Comparison of ENCODE assay signal across 10 mouse cellular contexts in genomic region chr7:144684467-144684866, GRCm38 (mm10).
A peak's percentile ranks its signal among the peaks of the same experiment; 100 is the strongest.
DNase-seq lines count a peak whose midpoint lies in the region; ATAC-seq and TF ChIP-seq lines count a peak whose summit lies in the region.
"Had no signal": no experiment of that assay in that cellular context is flagged by ENCODE, and none has a peak within 500 bp of the region (broad histone marks: within the 10 kb centered on the region; RNA-seq: fewer than 3 reads in every experiment).

No protein-coding gene starts in this region.

- peak overlapping the region; percentile 28; the same call in 1 of the 2 replicates for H3K27ac ChIP-seq in midbrain, embryonic 10.5 days (replicated peaks)
- no peak overlapping the region for H3K27ac ChIP-seq in midbrain, embryonic 16.5 days (ENCODE audit: low read length)
- H3K27ac ChIP-seq in forebrain, embryonic 14.5 days (ENCODE audit: low read depth, low read length) = no peak overlapping the region
- H3K27ac ChIP-seq in midbrain, postnatal 0 days (ENCODE audit: low read depth, low read length) = no peak overlapping the region
- H3K27ac ChIP-seq: limb, embryonic 13.5 days; neural tube, embryonic 12.5 days had no signal

- intact Hi-C loops in left cerebral cortex, postnatal 25 days (cut with DNase I) = no loop called here

- peaks cover 24% of the 10 kb centered on the region for H3K4me1 ChIP-seq in midbrain, embryonic 10.5 days
- no peaks in the 10 kb centered on the region for H3K4me1 ChIP-seq in midbrain, embryonic 16.5 days (ENCODE audit: control insufficient read depth, insufficient read depth, low read length)
- peaks cover 7% of the 10 kb centered on the region; the same call in 1 of the 2 replicates for H3K4me1 ChIP-seq in forebrain, embryonic 14.5 days (ENCODE audit: control insufficient read depth, insufficient read depth, low read length)
- H3K4me1 ChIP-seq in midbrain, postnatal 0 days (ENCODE audit: insufficient read depth, low read length) = 0 out of 2 replicates have a peak, but pooled peaks cover 3% of the 10 kb centered on the region
- H3K4me1 ChIP-seq: neural tube, embryonic 12.5 days had no signal

- H3K4me2 ChIP-seq in midbrain, embryonic 16.5 days (ENCODE audit: low read length) = no peak overlapping the region
- no peak overlapping the region for H3K4me2 ChIP-seq in forebrain, embryonic 14.5 days (ENCODE audit: low read length)
- H3K4me2 ChIP-seq in midbrain, postnatal 0 days (ENCODE audit: low read depth, low read length, poor library complexity, severe bottlenecking) = no peak overlapping the region
- H3K4me2 ChIP-seq: limb, embryonic 13.5 days; neural tube, embryonic 12.5 days had no signal

- peaks cover 6% of the 10 kb centered on the region; the same call in 1 of the 2 replicates for H3K9me3 ChIP-seq in midbrain, embryonic 10.5 days (replicated peaks)
- H3K9me3 ChIP-seq in midbrain, embryonic 16.5 days (replicated peaks; ENCODE audit: control insufficient read depth, low read length, poor library complexity, severe bottlenecking) = no peaks in the 10 kb centered on the region
- H3K9me3 ChIP-seq in forebrain, embryonic 14.5 days (replicated peaks; ENCODE audit: control insufficient read depth, low read length) = no peaks in the 10 kb centered on the region
- no peaks in the 10 kb centered on the region for H3K9me3 ChIP-seq in midbrain, postnatal 0 days (ENCODE audit: low read length)
- H3K9me3 ChIP-seq: neural tube, embryonic 12.5 days had no signal

- no peak overlapping the region for H3K4me3 ChIP-seq in midbrain, embryonic 10.5 days
- H3K4me3 ChIP-seq in midbrain, embryonic 16.5 days (ENCODE audit: low read depth, low read length) = no peak overlapping the region
- H3K4me3 ChIP-seq in forebrain, embryonic 14.5 days (ENCODE audit: low read depth, low read length) = no peak overlapping the region
- H3K4me3 ChIP-seq in midbrain, postnatal 0 days (ENCODE audit: low read depth, low read length) = no peak overlapping the region
- H3K4me3 ChIP-seq: limb, embryonic 13.5 days; neural tube, embryonic 12.5 days had no signal

- WGBS in midbrain, embryonic 10.5 days = 71% methylated on average over 5 of the region's 5 CpGs
- 8% methylated on average over 5 of the region's 5 CpGs for WGBS in midbrain, embryonic 16.5 days
- 6% methylated on average over 5 of the region's 5 CpGs for WGBS in forebrain, embryonic 14.5 days
- WGBS in midbrain, postnatal 0 days = 14% methylated on average over 5 of the region's 5 CpGs

- peak; percentile 42 to 68 for DNase-seq in cerebellum, postnatal 14 days
- no peak for DNase-seq in cerebellum, adult 11 months
- no peak for DNase-seq in midbrain, embryonic 10.5 days (ENCODE audit: low spot score)
- peak; percentile 88 for DNase-seq in forebrain, embryonic 14.5 days (ENCODE audit: low spot score)
- peak; percentile 62 for DNase-seq in midbrain, postnatal 0 days (ENCODE audit: low spot score)
- DNase-seq in left cerebral cortex, postnatal 25 days (ENCODE audit: low spot score in 2 of 2) = no peak
- no peak for DNase-seq in heart, adult 11 months

- H3K27me3 ChIP-seq in midbrain, embryonic 10.5 days (ENCODE audit: low read depth, poor library complexity, severe bottlenecking) = peaks cover 21% of the 10 kb centered on the region
- H3K27me3 ChIP-seq in midbrain, embryonic 16.5 days (ENCODE audit: control insufficient read depth, insufficient read depth, low read depth, low read length) = peaks cover 6% of the 10 kb centered on the region
- peaks cover 2% of the 10 kb centered on the region; the same call in 1 of the 2 replicates for H3K27me3 ChIP-seq in forebrain, embryonic 14.5 days (replicated peaks; ENCODE audit: control insufficient read depth, insufficient read depth, low read length)
- peaks cover 5% of the 10 kb centered on the region; the same call in 1 of the 2 replicates for H3K27me3 ChIP-seq in midbrain, postnatal 0 days (ENCODE audit: insufficient read depth, low read length)

- TF ChIP-seq CTCF in midbrain, postnatal 0 days (IDR thresholded peaks at IDR 0.05) = no peak

- peaks cover 51% of the 10 kb centered on the region for H3K36me3 ChIP-seq in midbrain, embryonic 10.5 days
- no peaks in the 10 kb centered on the region for H3K36me3 ChIP-seq in midbrain, embryonic 16.5 days (ENCODE audit: control insufficient read depth, insufficient read depth, low read length)
- H3K36me3 ChIP-seq in forebrain, embryonic 14.5 days (ENCODE audit: control insufficient read depth, insufficient read depth, low read length) = no peaks in the 10 kb centered on the region
- no peaks in the 10 kb centered on the region for H3K36me3 ChIP-seq in midbrain, postnatal 0 days (ENCODE audit: insufficient read depth, low read length)
- H3K36me3 ChIP-seq: limb, embryonic 13.5 days; neural tube, embryonic 12.5 days had no signal

- H3K9ac ChIP-seq in midbrain, embryonic 16.5 days (ENCODE audit: low read depth, low read length) = no peak overlapping the region
- H3K9ac ChIP-seq in forebrain, embryonic 14.5 days (ENCODE audit: low read length) = no peak overlapping the region
- H3K9ac ChIP-seq in midbrain, postnatal 0 days (replicated peaks; ENCODE audit: low read length, poor library complexity, severe bottlenecking) = no peak overlapping the region
- H3K9ac ChIP-seq: limb, embryonic 13.5 days; neural tube, embryonic 12.5 days had no signal

- no peak for ATAC-seq in midbrain, embryonic 16.5 days
- ATAC-seq in forebrain, embryonic 14.5 days = peak; percentile 91
- ATAC-seq in midbrain, postnatal 0 days (ENCODE audit: low FRiP score) = 0 out of 2 replicates have a peak, but pooled peaks have one; percentile 47

Comparison
In these comparisons a context has a peak if more than half of its experiments do, and no peak if none do; other contexts are left out.
1. DNase-seq: peak in cerebellum, postnatal 14 days (2 of 2), forebrain, embryonic 14.5 days (single experiment) and midbrain, postnatal 0 days (single experiment); none in cerebellum, adult 11 months (single experiment), midbrain, embryonic 10.5 days (single experiment), left cerebral cortex, postnatal 25 days (0 of 2) and heart, adult 11 months (single experiment).